Mouse (Mus musculus) kidney, postnatal 36 days (tissue): ENCODE measurements at regions not wholly inside any gene's neighbourhood (a gene's known extent, or its start where the extent isn't known, plus 50 kb on each side); places are given as distances from the start of the nearest gene placed in this dataset.

Source experiments
- DNase-seq, 2 experiments: peaks; one replicate each; pipeline ENCODE4 v3.0.0; 2021 to 2022; ENCODE audit warnings: mixed read lengths in 2 of 2

DNA sequence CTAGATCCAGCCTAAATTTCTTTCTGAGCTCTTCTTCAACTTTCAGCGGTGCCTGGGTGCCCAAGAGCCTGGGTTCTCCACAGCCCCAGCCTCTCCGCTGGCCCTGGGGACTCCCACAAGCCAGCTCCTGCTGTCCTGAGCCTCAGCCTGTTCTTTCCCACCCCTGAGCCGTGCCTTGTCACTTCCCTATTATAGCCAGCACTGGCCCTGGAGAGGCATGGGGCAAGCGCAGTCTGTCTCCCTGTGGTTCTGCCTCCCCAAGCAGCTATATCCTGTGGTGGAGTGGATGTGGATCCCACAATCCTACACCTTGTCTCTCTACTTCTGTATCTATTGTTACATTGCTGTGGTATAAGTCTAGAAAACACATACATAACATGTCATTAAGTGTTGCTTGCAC is 128.6 kb upstream of the Hgf start:
- no peak for DNase-seq

DNA sequence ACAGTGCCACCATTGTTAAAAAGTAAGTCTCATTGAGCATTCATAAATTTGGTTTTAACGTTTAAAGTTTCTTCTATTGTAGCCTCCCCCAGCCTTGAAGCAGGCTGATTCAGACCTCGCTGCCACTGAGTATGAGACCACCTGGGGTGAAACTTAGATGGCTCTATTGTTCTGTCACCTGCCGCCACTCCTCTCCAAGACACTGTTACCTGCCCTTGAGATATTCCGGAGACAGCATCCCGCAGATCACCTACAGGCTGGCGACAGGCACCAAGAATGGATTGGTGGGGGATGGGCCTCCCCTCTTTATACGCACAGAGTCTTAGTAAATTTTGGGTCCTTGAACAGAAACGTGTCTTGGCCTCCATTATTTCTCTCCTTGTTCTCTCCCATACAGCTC is 128.0 kb upstream of the Hgf start:
- no peak for DNase-seq

DNA sequence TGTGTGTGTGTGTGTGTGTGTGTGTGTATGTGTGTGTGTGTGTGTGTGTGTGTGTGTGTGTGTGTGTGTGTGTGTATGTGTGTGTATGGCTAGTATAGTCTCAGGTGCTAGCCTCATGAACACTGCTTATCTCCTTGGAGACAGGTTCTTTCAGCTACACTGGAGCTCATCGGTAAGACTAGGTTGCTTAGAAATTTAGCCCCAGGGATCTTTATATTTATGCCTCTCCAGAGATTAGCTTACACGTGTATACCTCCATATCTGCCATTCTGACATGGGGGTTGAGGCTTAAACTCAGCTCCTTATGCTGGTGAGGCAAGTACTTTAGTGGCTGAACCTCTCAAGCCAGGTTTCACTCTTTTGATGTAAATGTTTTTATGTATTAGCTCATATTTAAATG is 127.0 kb upstream of the Hgf start:
- no peak for DNase-seq

DNA sequence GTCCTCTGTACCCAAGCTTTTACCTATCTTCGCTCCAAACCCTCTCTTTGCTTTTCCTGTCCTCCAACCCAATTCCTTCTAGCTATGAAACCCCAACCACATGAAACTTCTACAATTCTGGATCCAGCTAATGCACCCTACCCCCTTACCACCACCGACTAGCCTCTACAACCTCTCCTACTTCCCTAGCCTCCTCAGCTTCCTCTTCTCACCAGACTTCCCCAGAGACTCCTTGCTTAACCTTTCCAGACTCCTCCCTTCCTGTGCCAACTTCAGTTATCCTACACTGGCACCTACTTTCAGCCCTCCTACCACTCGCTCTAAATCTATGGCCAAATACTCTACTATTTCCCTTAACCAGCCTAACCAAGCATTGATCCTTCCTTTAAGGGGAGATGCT is 118.7 kb upstream of the Hgf start:
- DNase-seq = no peak

DNA sequence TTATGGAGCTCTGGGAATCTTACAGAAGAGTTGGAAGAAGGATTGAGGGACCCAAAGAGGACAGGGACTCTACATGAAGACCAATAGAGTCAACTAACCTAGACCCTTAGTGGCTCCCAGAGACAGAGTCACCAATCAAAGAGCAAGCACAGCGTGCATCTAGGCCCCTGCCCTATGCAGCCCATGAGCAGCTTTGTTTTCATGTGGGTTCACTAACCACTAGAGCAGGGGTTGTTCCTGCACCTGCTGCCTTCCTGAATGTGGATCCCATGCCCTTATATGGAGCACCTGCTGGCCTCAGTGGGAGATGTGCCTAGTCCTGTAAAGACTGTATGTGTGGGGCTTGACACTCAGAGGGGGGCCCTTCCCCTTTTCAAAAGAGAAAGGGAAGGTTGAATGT is 108.2 kb upstream of the Hgf start:
- no peak for DNase-seq

DNA sequence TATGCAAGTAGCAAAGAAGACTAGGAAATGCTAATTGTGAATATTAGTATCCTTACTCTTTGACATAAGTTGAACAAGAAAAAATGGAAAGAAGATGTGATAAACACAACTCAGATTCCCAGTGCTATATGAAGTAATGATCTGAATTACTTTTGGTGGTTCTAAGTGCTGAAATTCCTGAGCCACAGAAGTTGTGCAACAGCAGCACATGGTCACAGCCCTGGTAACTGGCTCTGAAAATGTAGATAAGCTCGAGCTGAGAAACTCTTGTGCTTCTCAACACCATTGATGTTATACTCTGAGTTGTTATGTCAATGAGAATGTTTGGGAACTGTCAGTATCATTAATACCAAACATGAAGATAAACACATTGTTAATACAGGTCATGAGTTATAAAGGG is 106.3 kb upstream of the Hgf start:
- no peak for DNase-seq

DNA sequence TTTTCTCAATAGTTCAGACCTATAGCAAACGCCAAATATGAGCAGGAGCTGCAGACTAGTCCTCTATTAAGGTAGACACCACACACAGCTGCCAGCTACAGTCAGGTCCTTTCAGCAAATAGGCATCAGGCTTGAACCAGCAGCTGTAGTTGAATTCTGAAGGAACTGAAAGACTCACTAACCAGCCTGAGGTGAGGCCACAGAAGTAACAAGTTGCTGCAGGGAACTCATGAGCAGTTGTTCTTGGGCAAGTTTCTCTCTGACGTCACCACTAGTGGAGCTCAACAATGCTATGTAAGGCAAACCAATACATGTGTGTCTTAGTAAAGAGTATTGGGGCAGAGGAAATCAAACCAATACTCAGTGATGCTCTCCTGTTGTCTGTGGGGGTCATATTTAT is 91.5 kb upstream of the Hgf start:
- no peak for DNase-seq

DNA sequence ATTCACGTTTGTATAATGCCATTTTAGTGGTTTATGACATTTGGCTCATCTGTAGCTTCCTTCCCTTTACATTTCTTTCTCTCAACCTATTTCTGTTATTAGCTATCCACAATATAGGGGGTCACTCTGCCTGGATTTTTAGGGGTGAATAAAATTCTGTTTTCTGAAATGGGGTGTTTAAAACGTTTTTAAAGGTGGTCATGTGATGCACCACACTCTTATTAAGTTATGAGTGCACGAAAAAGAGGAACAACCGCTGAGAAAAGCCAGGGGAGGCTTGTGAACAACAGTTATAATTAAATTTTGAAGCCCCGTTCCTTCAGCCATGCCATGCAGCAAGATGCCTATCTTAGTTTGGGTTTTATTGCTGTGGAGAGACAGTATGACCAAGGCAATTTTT is 87.0 kb upstream of the Hgf start:
- no peak for DNase-seq

DNA sequence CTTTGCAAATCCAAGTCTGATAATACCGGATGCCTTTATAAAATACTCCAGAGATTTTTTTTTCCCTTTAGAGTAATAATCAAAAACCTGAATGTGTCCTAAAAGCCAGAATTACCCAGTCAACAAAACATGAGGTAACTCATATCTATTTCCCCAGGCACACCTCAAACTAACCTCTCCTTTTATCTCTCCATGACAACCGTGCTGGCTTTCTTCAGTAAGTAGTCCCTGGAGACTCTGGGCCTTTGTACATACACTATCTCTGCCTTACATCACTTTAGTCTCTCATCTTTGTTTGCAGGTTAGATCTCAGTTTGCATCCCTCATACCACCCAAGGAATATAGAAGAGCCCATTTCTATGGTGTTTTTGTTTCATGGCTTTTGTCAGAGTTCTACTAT is 84.7 kb upstream of the Hgf start:
- DNase-seq = no peak

DNA sequence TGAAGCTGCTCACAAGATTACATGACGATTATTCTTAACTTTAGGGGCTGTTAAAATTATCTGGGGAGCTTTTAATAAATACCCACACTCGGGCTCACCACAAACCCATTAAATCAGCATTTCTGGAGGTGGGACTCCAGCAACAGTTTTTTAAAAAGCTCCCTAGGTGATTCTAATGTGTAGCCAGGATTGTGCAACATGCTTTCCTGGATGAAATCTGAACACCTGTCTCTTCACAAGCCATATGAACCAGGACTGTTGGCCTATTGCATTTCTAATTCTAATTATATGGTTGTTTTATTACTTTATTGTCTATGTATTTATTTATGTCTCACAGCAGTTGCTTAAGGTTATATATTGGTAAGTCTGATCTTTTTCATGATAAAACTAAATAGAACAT is 84.1 kb upstream of the Hgf start:
- DNase-seq = no peak

DNA sequence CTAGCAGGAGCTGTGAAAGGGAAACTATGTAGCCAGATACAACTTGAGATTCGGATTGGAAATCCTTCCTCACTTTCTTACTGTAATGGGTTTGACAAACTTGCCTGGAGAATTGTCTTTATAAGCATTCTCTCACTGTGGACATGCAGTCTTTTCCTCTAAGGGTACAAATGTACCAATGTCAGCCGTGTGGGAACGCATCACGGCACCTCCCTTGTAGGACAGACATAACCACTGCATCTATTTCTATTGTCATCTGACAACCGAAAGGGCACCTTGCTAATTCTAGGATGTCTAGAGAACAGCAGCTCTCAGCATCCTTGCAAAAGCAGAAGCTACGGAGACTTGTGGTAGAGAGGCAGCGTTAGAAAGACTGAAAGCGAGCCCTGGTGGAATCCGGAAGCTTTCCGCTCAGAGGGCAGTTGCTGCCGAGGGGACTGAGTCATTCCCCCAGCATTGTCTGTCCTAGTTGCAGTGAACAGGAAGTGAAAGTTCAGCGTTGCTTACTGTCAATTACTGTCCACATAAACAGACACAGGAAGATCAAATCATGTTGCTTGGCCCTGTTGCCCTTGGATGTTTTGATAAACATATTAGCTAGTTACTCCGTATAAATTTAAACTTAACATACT is 83.5 kb upstream of the Hgf start:
- peak; percentile 50 to 60 for DNase-seq

DNA sequence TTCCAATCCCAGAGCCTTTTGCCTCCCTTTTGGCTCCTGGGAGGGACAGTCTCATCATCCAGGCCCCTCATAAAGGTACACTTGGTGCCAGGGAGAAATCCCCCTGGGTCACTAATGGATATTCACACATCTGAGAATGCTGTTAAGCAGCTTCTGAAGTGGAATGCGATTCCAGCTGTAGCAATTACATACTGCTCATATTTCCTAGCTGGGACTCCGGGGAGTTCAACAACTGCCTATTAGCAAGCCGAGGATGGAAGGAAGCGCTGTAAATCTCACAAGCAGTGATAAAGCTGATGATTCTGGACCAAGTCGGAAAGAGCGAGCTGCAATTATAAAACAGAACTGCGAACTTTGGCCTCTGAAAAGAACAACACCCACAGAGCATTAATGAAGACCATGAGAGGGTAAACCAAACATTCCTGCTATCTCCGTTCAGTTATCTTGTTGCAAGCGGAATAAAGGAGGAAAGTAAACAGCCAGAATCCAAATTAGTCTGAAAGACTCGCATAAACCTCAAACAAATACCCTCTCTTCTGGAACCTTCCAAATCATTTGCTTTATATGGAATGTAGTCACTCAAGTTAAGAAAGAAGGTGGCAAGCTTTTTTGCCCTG is 82.8 kb upstream of the Hgf start:
- peak; percentile 7 to 35 for DNase-seq

DNA sequence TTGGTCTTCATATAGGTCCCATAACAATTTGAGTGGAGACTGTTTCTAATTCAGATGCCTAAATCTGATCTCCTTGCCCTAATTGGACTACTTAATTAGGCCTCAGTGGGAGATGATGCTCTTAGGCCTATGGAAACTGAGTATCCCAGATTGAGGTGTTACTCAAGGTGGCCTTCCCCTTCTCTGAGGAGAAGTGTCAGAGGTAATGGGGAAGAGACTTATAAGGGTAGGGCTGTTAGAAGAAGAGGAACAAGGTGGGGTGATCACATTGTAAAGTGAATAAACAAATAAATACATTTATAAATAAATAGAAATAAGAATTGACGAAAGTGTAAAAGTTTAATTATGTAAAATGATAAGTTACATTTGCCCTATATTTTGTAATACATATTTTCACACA is 65.3 kb upstream of the Hgf start:
- no peak for DNase-seq

DNA sequence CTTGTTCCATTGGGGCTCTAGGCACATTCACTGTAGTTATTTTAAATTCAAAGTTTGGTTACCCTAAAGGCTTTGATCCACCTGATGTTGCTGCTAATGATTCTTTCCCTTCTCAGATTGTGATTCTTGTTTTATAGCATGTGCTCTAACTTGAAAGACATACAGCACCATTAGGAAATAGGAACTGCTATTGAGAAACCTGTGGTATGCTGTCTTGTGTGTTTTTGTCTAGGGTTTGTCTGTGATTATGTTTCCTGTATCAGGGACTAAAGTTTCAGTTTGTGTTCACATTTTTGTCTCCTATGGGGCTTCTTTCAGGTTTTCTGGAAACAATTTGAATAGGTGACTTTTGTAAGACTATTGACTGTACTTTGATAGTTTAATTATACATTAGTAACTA is 63.5 kb upstream of the Hgf start:
- no peak for DNase-seq

DNA sequence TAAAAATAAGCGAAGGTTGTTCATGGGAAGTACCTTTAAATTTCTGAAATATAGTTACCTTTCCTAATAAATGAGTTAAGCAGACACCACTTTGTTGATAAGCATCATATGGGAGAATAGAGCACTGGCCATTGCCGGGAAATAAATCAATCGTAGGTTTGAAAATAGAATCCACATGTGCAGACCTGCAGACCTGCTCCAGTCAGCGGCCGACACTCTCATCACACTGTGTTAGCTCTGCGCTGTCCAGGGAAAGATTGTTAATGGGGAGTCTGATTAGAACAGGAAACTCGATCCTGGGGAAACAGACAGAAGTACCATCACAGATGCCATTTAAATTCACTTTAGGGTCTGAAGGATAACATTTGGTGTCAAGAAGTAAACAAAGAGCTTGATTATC is 53.4 kb upstream of the Hgf start:
- DNase-seq = no peak
